Mouse (Mus musculus): ENCODE measurements around the gene AA467197. TPM values are rescaled to one million over a fixed set of nuclear protein-coding genes. Genes with fewer than 3 reads are reported as not detected.

Gene AA467197
- not detected for total RNA-seq (2021)
- long read RNA-seq, experiment 1: 0 reads
- long read RNA-seq, experiment 2: 0 reads

DNA sequence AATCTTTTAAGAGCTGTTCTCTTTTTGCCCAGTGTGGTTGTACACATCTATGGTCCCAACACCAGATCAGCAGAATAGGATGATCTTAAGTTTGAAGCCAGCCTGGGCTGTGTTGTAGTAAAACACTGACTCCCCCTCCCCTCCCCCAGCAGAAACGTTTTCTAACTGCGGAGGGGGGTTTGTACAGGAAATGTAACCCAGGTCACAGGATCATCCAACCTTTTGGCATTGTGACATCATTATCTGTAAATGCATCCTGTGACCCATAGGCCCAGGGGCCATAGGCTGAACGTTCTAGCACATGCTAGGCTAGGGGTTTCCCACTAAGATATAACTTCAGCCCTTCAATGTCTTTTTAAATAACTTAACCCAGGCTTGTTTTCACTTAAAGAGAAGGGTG, at the start of gene AA467197:
Gene AA467197 (plus strand): TSS at position 301 of the 400 bp plus-strand sequence.
- intact Hi-C loops (cut with DNase I; ENCODE audit: low total_unique reads): loop anchor here (10.0 kb wide), 1 partner anchor 118 kb away; no protein-coding TSS in a partner anchor
- DNase-seq: no peak

DNA sequence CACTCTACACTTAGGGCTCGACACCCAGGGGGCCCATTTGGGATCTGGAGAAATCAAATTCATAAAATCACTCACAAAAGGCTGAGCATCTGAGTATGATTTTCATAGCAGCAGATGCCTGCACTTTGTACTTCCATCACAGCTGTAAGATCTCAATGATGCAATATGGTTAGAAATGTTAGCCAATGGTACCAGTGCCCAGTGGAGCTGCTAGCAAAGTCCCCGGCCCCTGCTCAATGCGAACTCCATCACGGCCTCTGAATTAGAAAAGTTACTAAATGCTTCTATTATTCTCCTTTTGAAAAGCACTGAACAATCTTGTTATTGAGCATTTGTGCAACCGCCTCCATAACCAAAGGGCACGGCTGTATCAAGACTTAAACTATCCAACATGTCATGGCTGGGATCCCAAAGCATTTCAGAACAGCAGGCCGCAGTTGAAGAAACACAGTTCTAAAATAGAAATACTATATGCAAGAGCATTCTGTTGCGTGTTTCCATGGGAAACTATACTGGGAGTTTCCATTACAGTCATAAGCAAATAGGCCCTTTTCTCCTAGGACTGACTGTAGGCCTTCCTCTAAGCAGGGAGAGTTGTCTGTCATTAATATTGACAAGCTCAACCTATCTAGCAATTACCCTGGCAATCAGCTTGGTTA, 48.8 kb upstream of the AA467197 start:
- DNase-seq: no peak
- intact Hi-C loops (cut with DNase I; ENCODE audit: low total_unique reads): no loop called here

GRCm38 (mm10) chr2:122590351-122590750, 46.4 kb upstream of the AA467197 start:
- intact Hi-C loops (cut with DNase I; ENCODE audit: low total_unique reads): no loop called here
- no peak for DNase-seq

GRCm38 (mm10) chr2:122591213-122591612, 45.6 kb upstream of the AA467197 start:
- intact Hi-C loops (cut with DNase I; ENCODE audit: low total_unique reads): no loop called here
- no peak for DNase-seq

- no peak for DNase-seq
- intact Hi-C loops (cut with DNase I; ENCODE audit: low total_unique reads): no loop called here
These were observed 41.3 kb upstream of the AA467197 start for GRCm38 (mm10) chr2:122595461-122595860.

DNA sequence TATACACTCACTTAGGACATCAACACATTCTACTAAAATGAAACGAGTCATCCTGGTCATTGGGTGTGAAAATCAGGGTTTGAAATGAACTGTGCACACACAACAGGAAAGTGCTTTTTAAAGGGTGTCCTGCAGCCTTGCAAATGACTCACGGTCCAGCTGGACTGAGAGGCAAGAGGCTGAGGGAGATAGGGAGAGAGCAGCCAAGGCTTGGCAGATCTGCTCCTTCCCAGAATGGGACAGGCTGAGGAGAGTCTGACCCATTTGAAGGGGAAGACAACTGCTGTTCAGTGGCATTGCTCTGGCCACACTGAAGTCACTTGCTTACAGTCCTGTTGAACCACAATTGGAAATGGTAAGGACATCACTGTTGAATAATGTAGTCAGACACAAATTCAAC, 37.0 kb upstream of the AA467197 start:
- DNase-seq: peak; percentile 53
- intact Hi-C loops (cut with DNase I; ENCODE audit: low total_unique reads): no loop called here

GRCm38 (mm10) chr2:122601354-122601753, 35.4 kb upstream of the AA467197 start:
- intact Hi-C loops (cut with DNase I; ENCODE audit: low total_unique reads): no loop called here
- no peak for DNase-seq

DNA sequence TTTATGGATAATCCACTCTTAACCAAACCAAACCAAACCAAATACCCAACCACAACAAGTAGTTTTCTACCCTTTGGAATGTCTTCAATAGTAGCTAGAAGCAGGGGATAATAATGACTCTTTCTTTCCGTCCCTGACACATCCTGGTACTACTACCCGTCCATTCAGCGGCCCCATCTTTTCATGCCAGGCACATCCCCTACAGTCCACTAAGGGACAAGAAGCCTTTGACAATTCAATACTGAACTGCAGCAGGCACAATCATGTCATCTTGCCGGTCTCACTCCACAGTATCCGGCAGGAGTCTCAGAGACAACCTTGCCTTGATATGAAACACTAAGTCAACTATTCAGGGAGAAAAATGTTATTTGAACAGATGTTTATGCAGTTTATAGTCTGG, 31.0 kb upstream of the AA467197 start:
- intact Hi-C loops (cut with DNase I; ENCODE audit: low total_unique reads): loop anchor here (5.0 kb wide), 1 partner anchor 34 kb away; no protein-coding TSS in a partner anchor
- DNase-seq: no peak

DNA sequence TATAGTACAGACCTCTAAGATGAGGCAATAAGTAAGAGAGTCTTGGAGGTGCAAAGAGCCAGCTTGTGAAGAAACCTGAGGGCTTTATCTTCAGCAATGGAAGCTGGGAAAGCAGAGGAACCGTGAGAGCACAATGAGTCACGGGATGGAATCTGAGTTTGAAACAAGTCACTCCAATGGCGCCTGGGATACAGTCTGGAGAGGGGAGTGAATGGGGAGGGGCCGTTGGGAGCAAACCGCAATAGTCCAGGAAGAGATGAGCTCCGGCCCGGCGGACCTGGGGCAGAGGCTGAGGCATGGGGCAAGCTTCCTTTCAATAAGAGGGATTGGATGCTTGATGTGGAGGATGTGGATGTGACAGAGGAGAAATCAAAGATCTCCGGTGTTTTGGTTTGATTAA, 28.0 kb upstream of the AA467197 start:
- intact Hi-C loops (cut with DNase I; ENCODE audit: low total_unique reads): loop anchor here (5.0 kb wide), 1 partner anchor 37 kb away; no protein-coding TSS in a partner anchor
- DNase-seq: no peak

DNA sequence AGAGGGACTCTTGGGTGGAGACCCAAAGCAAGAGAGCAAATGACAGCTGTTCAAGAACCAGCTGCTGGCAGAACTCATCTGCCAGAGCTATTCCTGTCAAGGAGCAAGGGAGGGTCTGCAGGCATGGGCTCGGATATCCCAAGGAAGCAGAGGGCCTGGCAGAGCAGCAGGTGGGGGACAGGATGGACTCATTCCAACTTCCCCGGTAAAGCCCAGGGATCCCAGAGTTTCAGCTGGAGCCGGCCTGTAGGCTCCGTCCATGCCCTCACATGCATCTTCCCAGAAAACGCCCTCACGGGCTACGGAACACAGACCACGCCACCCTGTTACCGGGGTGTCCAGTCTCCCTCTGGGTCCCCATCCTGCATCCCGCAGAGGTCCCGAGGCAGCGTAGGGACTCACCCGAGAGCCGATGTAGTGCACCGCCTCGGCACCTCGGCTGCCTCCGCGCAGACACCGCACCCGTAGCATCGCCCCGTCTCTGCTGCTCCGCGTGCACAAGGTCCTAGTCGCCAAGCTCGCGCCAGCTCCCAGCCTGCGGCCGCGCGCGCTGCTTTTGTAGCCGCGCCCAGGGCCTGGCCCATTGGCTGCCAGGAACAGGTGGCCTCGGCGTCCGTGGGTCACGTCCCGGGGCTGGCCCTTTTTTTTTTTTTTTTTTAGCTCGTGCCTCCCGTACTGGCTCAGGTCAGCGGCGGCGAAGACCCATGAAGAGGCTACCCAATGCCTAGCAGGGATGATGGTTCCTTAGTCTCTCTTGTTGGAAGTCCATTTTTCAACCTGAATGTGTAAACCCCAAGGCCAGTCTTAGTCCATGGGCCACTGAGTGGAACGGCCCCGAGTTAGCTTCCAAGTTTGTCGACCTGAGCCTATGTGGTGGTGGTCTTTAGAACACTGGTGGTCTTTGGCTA, 25.8 kb upstream of the AA467197 start, which contains the start of gene Gatm:
Gene Gatm (minus strand): TSS at position 558 of the 908 bp plus-strand sequence.
- intact Hi-C loops (cut with DNase I; ENCODE audit: low total_unique reads): no loop called here
- DNase-seq: peak; percentile 81

DNA sequence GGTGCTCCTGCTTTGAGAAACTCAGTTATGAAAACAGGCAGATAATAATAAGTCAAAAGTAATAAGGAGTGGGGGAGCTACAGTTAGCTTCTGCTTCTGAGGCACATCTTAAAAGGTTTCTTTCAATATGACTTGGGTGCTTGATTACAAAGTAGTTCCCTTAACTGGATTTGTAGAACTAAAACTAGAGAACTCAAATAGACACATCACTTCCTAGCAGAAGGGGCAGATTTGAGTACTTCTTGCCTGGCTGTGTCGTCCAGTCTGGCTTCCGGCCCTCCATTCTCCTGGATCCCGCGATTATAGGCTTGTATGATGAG, 25.2 kb upstream of the AA467197 start:
- intact Hi-C loops (cut with DNase I; ENCODE audit: low total_unique reads): no loop called here
- no peak for DNase-seq

DNA sequence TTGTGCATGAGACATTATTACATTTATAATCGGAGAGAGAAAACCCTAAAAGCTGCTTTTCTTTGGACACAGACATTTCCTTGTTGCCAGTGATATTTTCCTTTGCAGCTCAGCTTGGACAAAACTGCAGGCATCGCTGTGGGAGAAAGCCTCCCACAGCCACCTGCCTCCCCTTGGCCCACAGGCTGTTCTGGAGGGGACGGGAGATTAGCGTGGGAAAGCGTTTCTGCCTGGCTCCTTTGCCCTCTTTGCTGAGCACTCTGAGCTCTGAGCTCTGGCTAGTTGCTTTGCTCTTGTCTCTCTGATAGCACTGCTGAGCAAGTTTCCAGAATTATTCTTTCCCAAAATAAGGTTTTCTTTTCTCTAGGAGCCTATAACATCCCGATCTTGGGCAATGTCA, 20.5 kb upstream of the AA467197 start:
- intact Hi-C loops (cut with DNase I; ENCODE audit: low total_unique reads): no loop called here
- DNase-seq: no peak

DNA sequence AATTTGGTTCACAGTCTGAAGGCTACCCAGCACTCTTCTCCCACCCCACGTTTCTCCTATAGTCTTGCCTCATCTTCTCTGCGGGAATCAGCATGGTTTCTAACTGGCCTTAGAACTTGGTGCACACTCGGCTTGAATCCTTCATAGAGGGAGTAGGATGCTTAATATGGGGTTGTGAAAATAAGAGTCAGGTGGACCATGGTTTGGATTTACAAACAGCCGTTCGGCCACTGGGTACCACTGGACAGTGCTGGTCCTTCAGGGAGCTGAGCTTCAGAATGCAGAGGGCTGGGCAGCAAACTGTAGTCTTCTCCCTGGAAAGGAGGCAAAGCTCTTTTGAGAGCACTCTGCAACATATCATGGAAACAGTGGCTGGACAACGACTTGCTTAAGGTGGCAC, 19.0 kb upstream of the AA467197 start:
- no peak for DNase-seq
- intact Hi-C loops (cut with DNase I; ENCODE audit: low total_unique reads): no loop called here

- intact Hi-C loops (cut with DNase I; ENCODE audit: low total_unique reads): no loop called here
- DNase-seq: no peak
These were observed 18.1 kb upstream of the AA467197 start for GRCm38 (mm10) chr2:122618719-122619118.

GRCm38 (mm10) chr2:122621337-122622110, 15.3 kb upstream of the AA467197 start:
- intact Hi-C loops (cut with DNase I; ENCODE audit: low total_unique reads): loop anchor here (10.0 kb wide), 2 partner anchors 157 to 237 kb away; no protein-coding TSS in a partner anchor
- DNase-seq: no peak

DNA sequence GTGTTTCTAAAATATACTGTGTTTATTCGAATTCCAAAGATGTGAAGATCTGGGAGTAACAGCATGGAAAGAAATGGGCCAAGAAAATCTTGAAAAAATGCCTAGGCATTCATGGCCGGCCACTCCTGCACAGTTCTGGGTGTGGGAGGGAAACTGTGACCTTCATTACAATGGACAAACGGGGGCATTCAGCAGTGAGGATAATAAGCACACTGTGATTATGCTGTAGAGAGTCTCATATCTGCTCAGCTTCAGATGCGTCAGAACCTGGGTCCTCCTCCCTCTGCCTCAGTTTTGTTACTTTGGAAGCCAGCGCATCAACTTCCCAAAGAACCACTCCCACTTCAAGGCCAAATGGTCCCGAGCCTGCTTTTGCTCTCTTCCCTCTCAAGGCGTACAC, 10.9 kb upstream of the AA467197 start:
- no peak for DNase-seq
- intact Hi-C loops (cut with DNase I; ENCODE audit: low total_unique reads): loop anchor here (10.0 kb wide), 2 partner anchors 161 to 241 kb away; no protein-coding TSS in a partner anchor

GRCm38 (mm10) chr2:122628976-122629375, 7.8 kb upstream of the AA467197 start:
- peak; percentile 70 for DNase-seq
- intact Hi-C loops (cut with DNase I; ENCODE audit: low total_unique reads): loop anchor here (10.0 kb wide), 2 partner anchors 164 to 244 kb away; no protein-coding TSS in a partner anchor

DNA sequence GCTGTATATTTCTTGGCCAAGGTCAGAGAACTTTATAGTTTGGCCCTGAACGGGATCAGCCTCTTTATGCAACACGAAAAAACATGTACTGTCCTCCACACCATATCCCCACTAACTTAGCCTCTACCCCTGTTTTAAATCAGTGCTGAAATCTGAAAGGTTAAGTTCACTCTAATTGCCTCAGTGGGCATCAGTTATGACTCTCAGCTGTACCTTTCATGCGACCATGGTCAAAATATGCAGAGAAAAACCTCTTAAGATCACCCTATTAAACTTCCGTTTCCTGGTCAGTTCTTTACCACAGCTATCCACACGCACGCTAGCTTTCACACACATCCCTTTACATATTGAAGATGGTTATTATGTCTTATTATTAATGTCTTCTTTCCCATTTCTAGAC, 6.9 kb upstream of the AA467197 start:
- DNase-seq: no peak
- intact Hi-C loops (cut with DNase I; ENCODE audit: low total_unique reads): loop anchor here (10.0 kb wide), 3 partner anchors 125 to 245 kb away; no protein-coding TSS in a partner anchor

GRCm38 (mm10) chr2:122630465-122631225, 6.1 kb upstream of the AA467197 start:
- intact Hi-C loops (cut with DNase I; ENCODE audit: low total_unique reads): loop anchor here (10.0 kb wide), 1 partner anchor 124 kb away; no protein-coding TSS in a partner anchor
- peak; percentile 87 for DNase-seq

Measured in gastrocnemius, postnatal 14 days (tissue).